Mouse (Mus musculus) erythroblast, embryonic 14.5 days (primary cell): ENCODE results near the gene Mvb12a.

ENCODE experiments used
- GATA1 ChIP-seq: IDR thresholded peaks from 2 replicates; pipeline ENCODE4 v1.6.1; 2012; ENCODE audit warnings: low read length, inconsistent platforms, mixed read lengths
- TAL1 ChIP-seq: IDR thresholded peaks from 3 replicates; pipeline ENCODE4 v1.6.1; 2012; ENCODE audit warnings: low read length, inconsistent platforms, mixed read lengths

DNA sequence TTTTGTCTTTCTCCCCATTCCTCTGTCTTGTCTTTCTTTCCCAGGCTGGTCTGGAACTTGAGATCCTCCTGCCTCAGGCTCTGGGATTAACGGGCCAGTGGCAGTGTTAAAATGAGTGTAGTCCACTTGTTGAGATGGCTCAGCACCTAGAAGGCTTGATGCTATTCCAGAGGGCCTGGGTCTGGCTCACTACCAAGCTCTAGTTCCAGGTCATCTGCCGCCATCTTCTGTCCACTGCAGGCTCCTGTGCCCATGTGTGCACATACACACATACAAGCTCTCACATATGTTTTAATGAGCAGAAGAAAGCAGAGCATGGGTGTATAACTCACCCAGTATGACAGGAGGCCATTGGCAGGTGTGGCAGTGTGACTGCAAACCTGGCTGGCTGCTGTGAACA is 29.4 kb downstream of the Mvb12a start:
- TF ChIP-seq TAL1: no peak
- TF ChIP-seq GATA1: no peak
